Mouse (Mus musculus): ENCODE results near the gene Slc25a42.
A peak's percentile ranks its signal among the peaks of the same experiment; 100 is the strongest.

GRCm38 (mm10) chr8:70219107-70219684 is 7.1 kb upstream of the Slc25a42 start:
- TF ChIP-seq CTCF (IDR thresholded peaks at IDR 0.05; ENCODE audit: low read depth): no peak
- TF ChIP-seq EP300 (IDR thresholded peaks at IDR 0.05; ENCODE audit: low read depth): peak; percentile 79

Data from liver, postnatal 0 days (tissue).